Comparison of ENCODE assay signal across 40 mouse cellular contexts in genomic region chr3:75275127-75275526, GRCm38 (mm10). TPM values are rescaled to one million over a fixed set of nuclear protein-coding genes. Genes with fewer than 3 reads are reported as not detected.
"Had no signal": no experiment of that assay in that cellular context is flagged by ENCODE, and none has a peak within 500 bp of the region (broad histone marks: within the 10 kb centered on the region; RNA-seq: fewer than 3 reads in every experiment).

No protein-coding gene starts in this region.

- H3K9me3 ChIP-seq: forebrain, embryonic 15.5 days; heart, embryonic 10.5 days; hindbrain, embryonic 12.5 days; hindbrain, embryonic 15.5 days; kidney, embryonic 15.5 days; limb, embryonic 13.5 days; limb, embryonic 15.5 days; liver, embryonic 12.5 days had no signal

- H3K4me3 ChIP-seq: forebrain, embryonic 15.5 days; heart, embryonic 10.5 days; hindbrain, embryonic 12.5 days; hindbrain, embryonic 15.5 days; kidney, embryonic 15.5 days; limb, embryonic 13.5 days; limb, embryonic 15.5 days; liver, embryonic 12.5 days had no signal

- H3K9ac ChIP-seq: forebrain, embryonic 15.5 days; forebrain, postnatal 0 days; hindbrain, embryonic 12.5 days; hindbrain, embryonic 15.5 days; kidney, embryonic 15.5 days; limb, embryonic 13.5 days; limb, embryonic 15.5 days; liver, embryonic 12.5 days; liver, embryonic 14.5 days had no signal

- H3K4me1 ChIP-seq: forebrain, embryonic 15.5 days; hindbrain, embryonic 12.5 days; hindbrain, embryonic 15.5 days; kidney, embryonic 15.5 days; limb, embryonic 13.5 days; limb, embryonic 15.5 days; liver, embryonic 12.5 days had no signal

- H3K36me3 ChIP-seq: forebrain, embryonic 15.5 days; heart, embryonic 10.5 days; hindbrain, embryonic 12.5 days; hindbrain, embryonic 15.5 days; kidney, embryonic 15.5 days; limb, embryonic 13.5 days; limb, embryonic 15.5 days; liver, embryonic 12.5 days had no signal

- H3K27me3 ChIP-seq: forebrain, embryonic 15.5 days; hindbrain, embryonic 12.5 days; hindbrain, embryonic 15.5 days; kidney, embryonic 15.5 days; limb, embryonic 13.5 days; limb, embryonic 15.5 days; liver, embryonic 12.5 days had no signal

- ATAC-seq: forebrain, embryonic 15.5 days; forebrain, postnatal 0 days; hindbrain, postnatal 0 days; intestine, embryonic 16.5 days; liver, embryonic 12.5 days had no signal

- H3K4me2 ChIP-seq: forebrain, embryonic 15.5 days; hindbrain, embryonic 12.5 days; hindbrain, embryonic 15.5 days; kidney, embryonic 15.5 days; limb, embryonic 13.5 days; limb, embryonic 15.5 days; liver, embryonic 12.5 days had no signal

- H3K27ac ChIP-seq: forebrain, embryonic 15.5 days; heart, embryonic 10.5 days; hindbrain, embryonic 12.5 days; hindbrain, embryonic 15.5 days; hindbrain, postnatal 0 days; kidney, embryonic 15.5 days; kidney, postnatal 0 days; limb, embryonic 13.5 days; limb, embryonic 15.5 days; liver, embryonic 12.5 days; liver, embryonic 14.5 days had no signal

- DNase-seq: forebrain, postnatal 0 days; gastrocnemius, postnatal 14 days; gastrocnemius, postnatal 36 days; heart, adult 11 months; kidney, adult 11 months; kidney, adult 2 months; kidney, adult 9 months; kidney, postnatal 14 days; kidney, postnatal 36 days; layer of hippocampus, adult 9-11 months; layer of hippocampus, postnatal 36 days; left cerebral cortex, postnatal 4 days; lung, adult 18-20 months had no signal

RNA-seq across cellular contexts. Expression of gene Serpini2, which starts 5.2 kb away (rescaled TPM):
- total RNA-seq: forebrain, postnatal 0 days; gastrocnemius, adult 18-20 months; gastrocnemius, adult 8-10 months; gastrocnemius, postnatal 14 days; gastrocnemius, postnatal 36 days; hematopoietic stem cell, adult 5-6 weeks; hindbrain, postnatal 0 days; layer of hippocampus, adult 18-20 months; layer of hippocampus, adult 8-10 months; layer of hippocampus, postnatal 14 days; layer of hippocampus, postnatal 36 days; left cerebral cortex, adult 18-20 months; left cerebral cortex, adult 8-10 months; left cerebral cortex, postnatal 10 days; left cerebral cortex, postnatal 25 days; left cerebral cortex, postnatal 4 days had no signal
- polyA plus RNA-seq: forebrain, embryonic 15.5 days; forebrain, postnatal 0 days; gonadal fat pad, adult 2 months; heart, embryonic 10.5 days; heart, embryonic 16.5 days; hindbrain, embryonic 12.5 days; hindbrain, embryonic 15.5 days; hindbrain, postnatal 0 days; kidney, adult 2 months; kidney, embryonic 15.5 days; kidney, postnatal 0 days; large intestine, adult 2 months; limb, embryonic 11.5 days; limb, embryonic 13.5 days; limb, embryonic 15.5 days; liver, adult 2 months; liver, embryonic 12.5 days had no signal
